Mouse (Mus musculus) limb, embryonic 10.5 days (tissue): ENCODE measurements around the gene Dyrk1a. TPM values are rescaled to one million over a fixed set of nuclear protein-coding genes. Genes with fewer than 3 reads are reported as not detected.
A peak's percentile ranks its signal among the peaks of the same experiment; 100 is the strongest.

Source experiments
- DNase-seq: peaks from one replicate; pipeline ENCODE4 v3.0.0-alpha.2; 2017; ENCODE audit warnings: low spot score
- H3K27ac ChIP-seq: fragments of 300-500 bp; sonication (generic); 2 replicates; pipeline ENCODE4 v1.5.1; 2016; ENCODE audit warnings: mild to moderate bottlenecking
- H3K27me3 ChIP-seq: fragments of 300-500 bp; sonication (generic); 2 replicates; pipeline ENCODE4 v1.6.1; 2016; ENCODE audit warnings: low read depth, mild to moderate bottlenecking; ENCODE audit not compliant: poor library complexity, severe bottlenecking
- H3K36me3 ChIP-seq: fragments of 300-500 bp; sonication (generic); 2 replicates; pipeline ENCODE4 v1.6.1; 2016; ENCODE audit warnings: mild to moderate bottlenecking, moderate library complexity
- H3K4me1 ChIP-seq: fragments of 300-500 bp; sonication (generic); 2 replicates; pipeline ENCODE4 v1.6.1; 2016
- H3K4me3 ChIP-seq: fragments of 300-500 bp; sonication (generic); 2 replicates; pipeline ENCODE4 v1.5.1; 2016; ENCODE audit warnings: mild to moderate bottlenecking, moderate library complexity
- H3K9me3 ChIP-seq: fragments of 300-500 bp; sonication (generic); replicated peaks from 2 replicates; pipeline ENCODE4 v1.6.1; 2016; ENCODE audit warnings: mild to moderate bottlenecking
- WGBS: fragments of 180-500 bp; shearing (Covaris S2); methylation state at CpG from one replicate; pipeline ENCODE4 v1.1.7; 2016; 5-methylcytosine and 5-hydroxymethylcytosine counted together
- polyA plus RNA-seq: library from polyadenylated mRNA; unstranded; fragments of >200 nt; fragmentation: Nextera tagmentation; extraction: Ambion mirVana; gene quantifications from 2 replicates; pipeline ENCODE4 v1.2.1, GENCODE M21; 2016

Dyrk1a gene
- polyA plus RNA-seq, 1 experiment from 2014 or later, result 8.9 TPM

GRCm38 (mm10) chr16:94587461-94587860 is 17.7 kb downstream of the Dyrk1a start:
- DNase-seq, result no peak
- Histone ChIP-seq H3K36me3 (0 out of 2 replicates have a peak, but pooled peaks cover under 1% of the 10 kb centered on the region), H3K27ac (no peak overlapping the region), H3K4me1 (peaks cover 43% of the 10 kb centered on the region), H3K27me3 (no peaks in the 10 kb centered on the region), H3K9me3 (no peaks in the 10 kb centered on the region), H3K4me3 (no peak overlapping the region)
- 83% methylated on average over 4 of the region's 4 CpGs for WGBS

DNA sequence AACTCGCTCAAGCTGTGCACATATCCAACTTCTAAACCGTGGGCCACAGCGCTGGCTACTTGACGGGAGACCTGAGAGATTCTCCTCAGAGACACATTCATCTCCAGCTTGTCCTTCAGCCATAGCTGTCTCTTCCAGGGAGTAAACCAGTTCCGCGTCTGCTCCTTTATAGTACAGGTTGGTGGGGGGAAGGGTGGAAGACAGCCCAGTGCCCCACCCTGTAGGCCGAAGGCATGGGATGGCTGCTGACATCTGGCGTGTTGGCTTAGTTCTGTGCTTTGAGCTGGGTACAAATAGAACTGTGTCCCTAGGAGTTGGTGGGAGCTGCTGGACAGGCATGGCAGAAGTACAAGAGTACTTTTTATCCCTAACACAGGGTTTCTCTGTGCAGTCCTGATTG is 18.4 kb downstream of the Dyrk1a start:
- Histone ChIP-seq H3K4me1 (peaks cover 43% of the 10 kb centered on the region), H3K9me3 (no peaks in the 10 kb centered on the region), H3K36me3 (peaks cover 5% of the 10 kb centered on the region; the same call in 1 of the 2 replicates), H3K27ac (no peak overlapping the region), H3K4me3 (no peak overlapping the region), H3K27me3 (no peaks in the 10 kb centered on the region)
- WGBS, result 74% methylated on average over 8 of the region's 8 CpGs
- DNase-seq, result no peak

DNA sequence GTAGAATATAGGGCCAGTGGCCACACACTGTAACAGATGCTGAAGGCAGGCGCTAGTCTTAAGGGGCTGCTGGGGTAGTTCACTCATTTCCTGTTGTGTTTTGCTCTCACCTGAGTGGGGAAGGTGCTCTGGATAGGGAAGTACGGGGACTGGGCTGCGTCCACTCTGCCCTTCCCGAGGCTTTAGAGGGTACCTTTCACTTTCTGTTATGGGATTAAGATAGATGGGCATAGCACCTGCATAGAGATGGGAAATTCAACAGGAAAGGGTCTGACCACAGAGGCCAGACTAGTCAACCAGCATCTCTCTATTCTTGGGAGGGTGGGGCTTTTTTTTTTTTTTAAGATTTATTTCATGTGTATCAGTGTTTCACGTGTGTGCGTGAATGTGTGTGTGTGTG is 19.2 kb downstream of the Dyrk1a start:
- Histone ChIP-seq H3K4me1 (peaks cover 40% of the 10 kb centered on the region), H3K36me3 (peaks cover 8% of the 10 kb centered on the region; the same call in 1 of the 2 replicates), H3K9me3 (no peaks in the 10 kb centered on the region), H3K27me3 (no peaks in the 10 kb centered on the region), H3K27ac (no peak overlapping the region), H3K4me3 (no peak overlapping the region)
- no peak for DNase-seq
- WGBS, result 87% methylated on average over 6 of the region's 6 CpGs

DNA sequence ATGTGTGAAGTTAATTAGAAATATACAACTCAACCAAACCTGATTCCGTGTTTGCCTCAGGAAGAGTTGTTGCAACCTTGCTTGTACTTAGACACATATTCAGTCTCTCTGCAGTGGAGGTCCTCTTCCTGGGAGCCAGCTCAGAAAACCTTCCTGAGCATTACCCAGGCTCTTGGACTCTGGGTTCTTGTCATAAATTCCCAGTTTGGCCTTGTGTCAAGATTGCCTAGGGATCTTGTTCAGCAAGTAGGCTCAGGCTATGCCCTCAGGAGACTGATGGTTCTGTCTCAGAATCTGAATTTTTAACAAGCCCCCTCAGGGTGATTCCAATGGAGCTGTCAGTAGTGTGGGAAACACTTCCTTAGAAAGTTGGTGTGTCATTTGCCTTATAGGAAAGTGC is 19.8 kb downstream of the Dyrk1a start:
- no peaks in the 10 kb centered on the region for H3K27me3 ChIP-seq
- H3K4me3 ChIP-seq, result no peak overlapping the region
- H3K36me3 ChIP-seq, result peaks cover 11% of the 10 kb centered on the region
- DNase-seq, result no peak
- peaks cover 40% of the 10 kb centered on the region for H3K4me1 ChIP-seq
- no peak overlapping the region for H3K27ac ChIP-seq
- WGBS, result 84% methylated on average over 1 of the region's 1 CpGs
- no peaks in the 10 kb centered on the region for H3K9me3 ChIP-seq

- Histone ChIP-seq H3K9me3 (no peaks in the 10 kb centered on the region), H3K4me3 (no peak overlapping the region), H3K4me1 (peaks cover 36% of the 10 kb centered on the region), H3K36me3 (peaks cover 12% of the 10 kb centered on the region), H3K27me3 (no peaks in the 10 kb centered on the region), H3K27ac (no peak overlapping the region)
- no peak for DNase-seq
- WGBS, result 100% methylated on average over 1 of the region's 1 CpGs
Measured at GRCm38 (mm10) chr16:94590214-94590613, 20.4 kb downstream of the Dyrk1a start.

DNA sequence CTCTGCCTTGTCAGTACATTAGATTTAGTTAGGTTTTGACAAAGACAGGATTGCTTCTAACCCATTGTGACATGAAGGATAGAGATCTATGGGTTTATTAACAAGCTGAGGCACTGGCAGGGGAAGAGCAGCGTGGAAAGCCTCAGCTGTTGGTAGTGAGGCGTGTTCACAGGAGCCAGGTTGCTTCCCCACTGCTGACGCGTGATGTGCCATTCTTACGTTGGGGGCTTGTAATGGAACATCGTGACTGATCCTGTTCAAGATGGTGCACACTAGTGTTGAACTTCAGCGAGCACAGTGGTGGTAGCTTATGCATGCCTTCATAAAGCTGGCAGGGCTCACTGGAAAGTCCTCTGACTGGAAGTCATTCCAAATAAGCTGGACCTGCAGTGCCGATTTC is 21.2 kb downstream of the Dyrk1a start:
- H3K9me3 ChIP-seq, result no peaks in the 10 kb centered on the region
- 91% methylated on average over 8 of the region's 8 CpGs for WGBS
- no peaks in the 10 kb centered on the region for H3K27me3 ChIP-seq
- peaks cover 12% of the 10 kb centered on the region for H3K36me3 ChIP-seq
- peaks cover 36% of the 10 kb centered on the region for H3K4me1 ChIP-seq
- no peak overlapping the region for H3K4me3 ChIP-seq
- DNase-seq, result no peak
- H3K27ac ChIP-seq, result no peak overlapping the region

DNA sequence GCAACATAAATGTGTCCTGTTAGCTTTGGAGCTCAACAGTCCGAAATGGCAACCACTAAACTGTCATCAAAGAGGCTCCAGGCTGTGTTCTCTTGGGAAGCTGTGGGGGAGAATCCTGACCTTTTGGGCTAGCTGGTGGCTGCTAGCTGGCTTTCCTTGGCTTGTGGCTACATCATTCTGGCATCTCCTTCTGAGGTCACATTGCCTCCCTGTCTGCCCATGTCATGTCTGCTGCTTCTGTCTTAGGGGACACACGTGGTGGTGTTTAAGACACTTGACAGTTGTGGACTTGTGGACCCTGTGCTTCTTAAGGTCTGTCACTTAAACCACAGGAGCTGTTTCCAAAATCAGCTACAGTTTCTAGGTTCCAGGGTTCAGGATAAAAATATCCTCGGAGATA is 21.7 kb downstream of the Dyrk1a start:
- 81% methylated on average over 3 of the region's 3 CpGs for WGBS
- H3K27ac ChIP-seq, result no peak overlapping the region
- no peaks in the 10 kb centered on the region for H3K9me3 ChIP-seq
- H3K27me3 ChIP-seq, result no peaks in the 10 kb centered on the region
- no peak overlapping the region for H3K4me3 ChIP-seq
- H3K4me1 ChIP-seq, result peaks cover 32% of the 10 kb centered on the region
- no peak for DNase-seq
- H3K36me3 ChIP-seq, result peaks cover 12% of the 10 kb centered on the region

DNA sequence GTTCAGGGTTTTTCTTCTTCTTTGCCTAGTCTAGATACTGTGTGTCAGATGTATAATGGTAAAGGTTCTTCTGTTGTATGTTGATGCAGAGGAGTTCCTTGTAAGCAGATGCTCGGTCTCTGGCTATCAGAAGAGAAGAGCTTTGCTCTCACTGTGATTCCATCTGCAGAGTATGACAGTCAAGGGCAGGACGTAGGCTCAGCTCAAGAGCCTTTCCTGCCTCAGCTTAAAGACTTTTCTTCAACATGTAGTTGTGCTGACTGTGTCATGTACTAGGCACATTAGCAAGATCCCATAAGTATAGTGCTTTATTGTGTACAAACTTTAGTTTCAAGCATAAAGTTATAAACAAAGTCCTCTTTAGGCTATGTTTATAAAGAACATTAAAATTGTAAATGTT is 26.8 kb downstream of the Dyrk1a start:
- no peak overlapping the region for H3K27ac ChIP-seq
- H3K9me3 ChIP-seq, result no peaks in the 10 kb centered on the region
- DNase-seq, result no peak
- no peak overlapping the region for H3K4me3 ChIP-seq
- peaks cover 36% of the 10 kb centered on the region for H3K4me1 ChIP-seq
- H3K36me3 ChIP-seq, result peaks cover 12% of the 10 kb centered on the region
- WGBS, result 86% methylated on average over 2 of the region's 2 CpGs
- no peaks in the 10 kb centered on the region for H3K27me3 ChIP-seq

GRCm38 (mm10) chr16:94597640-94598039 is 27.8 kb downstream of the Dyrk1a start:
- peaks cover 10% of the 10 kb centered on the region for H3K36me3 ChIP-seq
- no peak overlapping the region for H3K4me3 ChIP-seq
- DNase-seq, result no peak
- no peaks in the 10 kb centered on the region for H3K9me3 ChIP-seq
- H3K27me3 ChIP-seq, result no peaks in the 10 kb centered on the region
- 56% methylated on average over 1 of the region's 1 CpGs for WGBS
- peaks cover 46% of the 10 kb centered on the region for H3K4me1 ChIP-seq
- H3K27ac ChIP-seq, result no peak overlapping the region

GRCm38 (mm10) chr16:94599977-94600724 is 30.3 kb downstream of the Dyrk1a start:
- peaks cover 48% of the 10 kb centered on the region for H3K4me1 ChIP-seq
- H3K27me3 ChIP-seq, result no peaks in the 10 kb centered on the region
- DNase-seq, result no peak
- H3K4me3 ChIP-seq, result no peak overlapping the region
- no peaks in the 10 kb centered on the region for H3K36me3 ChIP-seq
- no peak overlapping the region for H3K27ac ChIP-seq
- WGBS, result 45% methylated on average over 6 of the region's 6 CpGs
- no peaks in the 10 kb centered on the region for H3K9me3 ChIP-seq

GRCm38 (mm10) chr16:94601089-94601488 is 31.3 kb downstream of the Dyrk1a start:
- Histone ChIP-seq H3K27ac (no peak overlapping the region), H3K9me3 (no peaks in the 10 kb centered on the region), H3K27me3 (no peaks in the 10 kb centered on the region), H3K4me3 (no peak overlapping the region), H3K36me3 (no peaks in the 10 kb centered on the region), H3K4me1 (peaks cover 48% of the 10 kb centered on the region)
- whole genome bisulfite sequencing, result 82% methylated on average over 5 of the region's 5 CpGs
- DNase-seq, result no peak

DNA sequence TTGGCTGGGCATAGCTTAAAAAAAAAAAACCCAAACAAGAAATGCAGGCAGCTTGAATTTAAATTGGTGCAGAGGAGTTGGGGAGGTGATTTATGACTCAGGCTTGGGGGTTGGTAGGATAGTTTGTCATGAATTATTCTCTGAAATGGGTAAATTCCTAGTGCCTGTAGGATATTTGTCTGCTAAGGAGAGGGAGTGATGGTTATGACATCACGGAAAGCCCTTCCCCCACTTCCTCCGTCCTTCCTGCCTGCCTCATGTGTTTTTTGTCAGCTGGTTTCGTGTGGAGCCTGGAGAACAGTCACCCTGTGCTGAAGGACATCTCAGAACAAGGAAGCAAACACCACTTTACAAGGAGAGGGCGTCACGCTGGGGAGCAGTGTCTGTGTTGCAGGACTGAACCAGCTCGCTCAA is 31.7 kb downstream of the Dyrk1a start:
- no peak overlapping the region for H3K27ac ChIP-seq
- H3K4me3 ChIP-seq, result no peak overlapping the region
- peak; percentile 48 for DNase-seq
- peaks cover 48% of the 10 kb centered on the region for H3K4me1 ChIP-seq
- WGBS, result 23% methylated on average over 6 of the region's 6 CpGs
- H3K27me3 ChIP-seq, result no peaks in the 10 kb centered on the region
- no peaks in the 10 kb centered on the region for H3K36me3 ChIP-seq
- no peaks in the 10 kb centered on the region for H3K9me3 ChIP-seq

GRCm38 (mm10) chr16:94602188-94602587 is 32.4 kb downstream of the Dyrk1a start:
- no peaks in the 10 kb centered on the region for H3K36me3 ChIP-seq
- H3K4me1 ChIP-seq, result peaks cover 45% of the 10 kb centered on the region
- no peak overlapping the region for H3K27ac ChIP-seq
- no peak overlapping the region for H3K4me3 ChIP-seq
- WGBS, result 89% methylated on average over 1 of the region's 1 CpGs
- no peak for DNase-seq
- no peaks in the 10 kb centered on the region for H3K9me3 ChIP-seq
- H3K27me3 ChIP-seq, result no peaks in the 10 kb centered on the region

DNA sequence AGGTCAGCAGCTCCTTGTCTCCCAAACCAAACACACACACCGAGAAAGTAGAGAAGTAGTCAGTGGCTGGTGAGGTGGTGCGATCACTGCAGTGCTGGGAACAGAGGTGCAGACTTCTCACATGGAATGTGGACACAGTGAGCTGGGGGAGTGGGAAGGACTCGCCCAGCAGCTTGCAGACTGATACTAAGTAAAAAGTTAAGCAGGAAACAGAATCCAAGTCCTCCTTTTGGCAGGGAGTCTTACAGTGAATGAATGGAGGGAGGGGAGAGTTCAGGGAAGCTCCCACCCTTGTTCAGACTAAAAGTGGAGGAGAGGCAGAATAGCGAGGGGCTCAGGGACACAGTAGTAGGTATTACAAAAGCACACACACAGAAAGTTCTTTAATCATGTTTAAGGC is 32.9 kb downstream of the Dyrk1a start:
- H3K9me3 ChIP-seq, result no peaks in the 10 kb centered on the region
- WGBS, result 71% methylated on average over 4 of the region's 4 CpGs
- H3K27me3 ChIP-seq, result no peaks in the 10 kb centered on the region
- no peak for DNase-seq
- H3K27ac ChIP-seq, result no peak overlapping the region
- H3K4me1 ChIP-seq, result peaks cover 46% of the 10 kb centered on the region
- no peak overlapping the region for H3K4me3 ChIP-seq
- no peaks in the 10 kb centered on the region for H3K36me3 ChIP-seq
